Mouse (Mus musculus): ENCODE results near the gene Cygb.
"Not testable (repeated sequence)": the region's sequence is repeated elsewhere in the genome, so short reads cannot be mapped to it uniquely, and the experiment has no call there.

Gene Cygb

DNA sequence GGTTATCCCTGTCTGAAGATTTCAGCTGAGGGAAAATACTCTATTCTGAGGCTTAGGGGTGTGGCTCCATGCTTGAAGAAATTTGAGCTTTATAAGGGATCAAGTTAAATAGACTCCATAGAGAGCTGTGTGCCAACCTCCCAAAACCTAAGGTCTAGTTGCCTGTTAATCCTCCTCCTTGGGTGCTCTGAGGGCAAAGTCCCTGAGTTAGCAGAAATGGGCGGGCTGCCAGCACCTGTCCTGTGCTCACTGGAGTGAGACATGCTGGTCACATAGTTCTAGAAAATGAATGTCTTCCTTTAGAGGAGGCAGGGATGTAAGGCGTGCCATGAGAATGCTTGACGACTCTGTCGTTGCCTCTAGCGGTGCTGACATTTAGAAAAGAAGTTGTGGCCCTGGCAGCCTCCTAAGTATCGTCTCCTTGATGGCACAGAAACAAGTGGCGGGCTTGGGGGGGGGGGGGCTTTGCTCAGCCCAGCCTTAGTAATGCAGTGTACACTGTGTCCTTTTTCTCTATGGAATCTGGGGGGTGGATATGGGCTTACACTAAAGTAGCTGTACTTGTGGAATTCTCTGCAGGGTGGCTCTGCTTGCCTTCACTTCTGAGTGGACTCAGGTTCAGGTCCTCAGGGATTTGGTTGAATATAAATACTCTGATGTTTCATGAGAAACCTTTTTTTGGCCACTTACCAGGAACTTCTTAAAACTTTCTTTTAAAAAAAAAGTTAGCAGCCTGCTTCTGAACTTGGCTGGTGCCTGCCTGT, 20.7 kb upstream of the Cygb start:
- in situ Hi-C loops (cut with MseI, MboI) = loop anchor here in 1 of 2 experiments (5.0 kb wide), 1 partner anchor 37 kb away; no protein-coding TSS in a partner anchor

DNA sequence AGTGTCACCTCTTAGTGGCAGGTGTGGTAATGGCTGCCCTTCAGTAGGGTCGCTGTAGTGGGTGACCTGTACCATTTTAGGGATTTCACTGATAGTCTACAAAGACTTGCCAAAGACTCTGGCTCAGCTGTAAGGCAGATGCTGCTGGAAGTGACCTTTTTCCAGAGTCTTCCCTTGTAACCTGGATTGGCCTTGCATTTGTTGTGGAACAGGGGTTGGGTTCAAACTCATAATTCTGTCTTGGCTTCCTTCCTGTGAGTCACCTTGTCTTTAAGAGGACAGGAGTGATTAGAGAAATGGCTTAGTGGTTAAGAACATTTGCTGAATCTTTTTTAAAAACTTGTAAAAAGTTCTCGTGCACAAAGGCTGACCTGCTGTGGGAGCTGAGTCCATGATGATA, 19.3 kb upstream of the Cygb start:
- in situ Hi-C loops (cut with MseI, MboI) = loop anchor here in 1 of 2 experiments (5.0 kb wide), 1 partner anchor 36 kb away; no protein-coding TSS in a partner anchor

DNA sequence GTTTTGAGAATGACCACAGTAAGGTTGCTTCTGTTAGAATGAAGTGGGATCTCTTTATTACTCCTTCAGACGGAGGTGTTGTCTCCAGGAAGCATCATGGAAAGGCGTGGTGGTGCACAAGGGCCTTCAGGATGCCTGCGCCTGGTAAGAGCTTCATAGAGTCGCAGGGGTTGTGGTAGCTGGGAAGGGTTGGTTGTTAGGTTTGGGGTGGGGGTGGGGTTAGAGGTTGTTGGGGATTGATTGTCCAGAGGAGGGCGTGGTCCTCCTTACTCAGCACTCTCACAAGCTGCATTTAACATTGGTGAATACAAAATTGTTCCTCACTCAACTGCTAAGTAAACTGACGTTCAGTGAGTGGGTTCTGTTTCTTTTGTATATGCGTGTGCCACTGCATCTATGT, 18.5 kb upstream of the Cygb start:
- in situ Hi-C loops (cut with MseI, MboI) = loop anchor here in 1 of 2 experiments (5.0 kb wide), 1 partner anchor 35 kb away; no protein-coding TSS in a partner anchor

DNA sequence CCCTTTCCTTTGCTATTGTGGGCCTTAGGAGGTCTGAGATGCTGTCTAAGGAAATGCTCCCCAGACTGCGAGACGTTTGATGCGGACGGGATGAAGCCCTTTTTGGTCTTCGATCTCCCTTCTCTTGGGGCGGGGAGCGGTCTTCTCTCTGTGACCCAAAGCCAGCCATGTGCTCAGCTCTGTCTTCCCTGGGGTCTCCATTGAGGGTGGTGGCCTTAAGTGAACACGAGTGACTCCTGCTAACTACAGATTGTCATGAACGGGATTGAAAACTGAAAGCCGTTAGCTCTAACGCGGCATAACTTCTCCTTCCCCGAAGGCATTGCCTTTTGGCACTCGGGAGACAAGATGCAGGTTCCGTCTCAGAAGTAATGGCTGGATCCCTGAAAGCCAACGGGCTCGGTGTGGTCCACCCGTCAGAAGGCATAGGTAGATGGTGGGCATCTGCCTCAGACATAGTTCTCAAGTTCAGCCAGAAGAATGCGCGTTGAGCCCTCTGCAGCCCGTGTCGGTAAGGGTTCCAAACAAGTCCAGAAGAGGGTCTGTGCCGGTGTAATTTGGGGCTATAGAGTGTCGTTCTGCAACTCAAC, 17.8 kb upstream of the Cygb start:
- in situ Hi-C loops (cut with MseI, MboI) = loop anchor here in 1 of 2 experiments (5.0 kb wide), 1 partner anchor 35 kb away; no protein-coding TSS in a partner anchor

DNA sequence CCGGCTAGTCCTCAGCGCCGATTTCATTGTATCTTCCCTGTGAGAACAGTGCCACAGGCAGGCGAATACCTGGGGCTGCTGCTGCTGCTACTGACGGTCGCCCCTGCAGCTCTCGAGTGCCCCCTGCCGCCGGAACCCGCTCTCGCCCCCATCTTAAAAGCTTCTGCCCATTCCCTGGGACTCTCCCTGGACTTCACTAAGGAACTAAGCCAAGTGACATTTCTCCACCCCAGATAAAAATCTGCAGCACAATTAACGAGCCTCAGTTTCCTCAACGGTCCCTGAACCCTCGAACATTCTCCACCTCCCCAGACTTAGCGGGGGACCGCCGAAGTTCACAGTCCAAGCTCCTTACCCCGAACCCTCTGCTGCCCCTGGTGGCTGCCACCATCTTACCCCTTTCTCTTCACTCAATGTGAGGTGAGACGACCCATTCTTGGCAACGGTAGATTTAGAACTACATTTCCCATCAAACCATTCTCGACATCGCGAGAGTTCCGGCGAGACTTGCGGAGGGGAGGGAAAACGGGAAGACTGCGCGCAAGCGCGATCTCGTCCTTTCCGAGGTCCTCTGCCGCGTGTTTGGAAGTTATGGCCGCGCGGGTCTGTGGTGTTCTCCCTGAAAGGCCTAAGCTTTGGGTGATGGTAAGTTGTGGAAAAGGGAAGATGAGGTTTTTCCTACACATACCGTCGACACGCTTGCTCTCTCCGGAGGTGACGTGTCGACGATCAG, 17.2 kb upstream of the Cygb start:
- in situ Hi-C loops (cut with MseI, MboI) = loop anchor here in 1 of 2 experiments (5.0 kb wide), 1 partner anchor 34 kb away; no protein-coding TSS in a partner anchor

DNA sequence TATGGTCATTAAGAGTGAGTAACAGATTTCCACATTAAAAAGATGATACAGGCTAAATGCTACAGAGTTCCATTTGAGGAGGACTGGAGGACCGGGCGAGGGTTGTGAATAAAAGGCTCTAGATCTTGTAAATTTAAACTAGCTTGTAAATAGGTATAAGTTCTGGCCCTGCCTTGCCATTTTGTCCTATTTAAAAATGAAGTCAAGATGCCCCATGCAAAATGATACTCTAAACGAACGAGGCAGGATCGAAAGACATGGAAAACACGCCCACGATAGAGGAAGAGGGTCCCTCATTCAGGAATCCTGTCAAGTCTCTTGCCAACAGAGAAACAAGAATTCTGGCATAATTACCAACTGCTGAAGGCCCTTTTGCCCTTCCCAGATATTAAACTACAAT, 16.3 kb upstream of the Cygb start:
- in situ Hi-C loops (cut with MseI, MboI) = loop anchor here in 1 of 2 experiments (5.0 kb wide), 1 partner anchor 33 kb away; no protein-coding TSS in a partner anchor

DNA sequence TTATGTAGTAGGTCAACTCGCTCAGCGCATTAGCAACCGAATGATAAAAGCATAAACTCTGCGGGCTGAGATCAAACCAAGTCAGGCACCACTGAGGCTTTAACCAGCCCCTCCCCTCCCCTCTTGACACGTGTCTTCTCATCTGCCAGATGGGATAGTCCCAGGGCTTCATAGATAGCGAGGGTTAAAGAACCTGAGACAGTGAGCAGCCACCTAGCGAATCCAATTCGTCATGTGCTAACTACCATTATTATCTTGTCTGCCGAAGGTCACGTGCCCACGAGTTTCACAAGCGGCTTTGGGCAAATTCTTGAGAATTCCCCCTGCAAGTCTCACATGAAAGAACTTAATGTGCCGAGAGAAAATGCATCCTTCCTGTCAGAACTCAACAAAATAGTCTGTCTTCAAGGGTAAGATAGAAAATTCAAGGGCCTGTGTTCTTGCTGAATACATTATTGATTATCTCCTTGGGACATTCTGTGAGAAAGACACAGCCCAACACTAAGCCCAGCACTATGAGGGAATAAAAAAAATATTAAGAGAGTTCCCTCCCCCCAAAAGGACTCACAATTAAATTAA, 15.8 kb upstream of the Cygb start:
- in situ Hi-C loops (cut with MseI, MboI) = loop anchor here in 1 of 2 experiments (5.0 kb wide), 1 partner anchor 33 kb away; no protein-coding TSS in a partner anchor

DNA sequence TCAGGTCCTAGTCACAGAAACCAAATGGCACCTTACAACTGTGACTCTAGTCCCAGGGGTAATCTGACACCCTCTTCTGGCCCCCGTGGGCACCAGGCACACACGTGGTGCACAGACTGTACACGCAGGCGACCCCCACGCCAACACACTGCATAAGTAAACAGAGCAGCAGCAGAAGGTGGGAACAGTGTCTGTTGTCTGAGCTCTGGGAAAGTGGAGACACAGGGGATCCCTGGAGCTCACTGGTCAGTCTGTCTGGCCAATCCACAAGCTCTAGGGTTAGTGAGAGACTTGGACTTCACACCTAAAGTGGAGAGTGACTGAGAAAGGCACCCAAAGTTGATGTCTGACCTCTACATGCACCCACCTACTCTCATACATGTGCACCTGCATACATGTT, 15.2 kb upstream of the Cygb start:
- in situ Hi-C loops (cut with MseI, MboI) = no loop called here

DNA sequence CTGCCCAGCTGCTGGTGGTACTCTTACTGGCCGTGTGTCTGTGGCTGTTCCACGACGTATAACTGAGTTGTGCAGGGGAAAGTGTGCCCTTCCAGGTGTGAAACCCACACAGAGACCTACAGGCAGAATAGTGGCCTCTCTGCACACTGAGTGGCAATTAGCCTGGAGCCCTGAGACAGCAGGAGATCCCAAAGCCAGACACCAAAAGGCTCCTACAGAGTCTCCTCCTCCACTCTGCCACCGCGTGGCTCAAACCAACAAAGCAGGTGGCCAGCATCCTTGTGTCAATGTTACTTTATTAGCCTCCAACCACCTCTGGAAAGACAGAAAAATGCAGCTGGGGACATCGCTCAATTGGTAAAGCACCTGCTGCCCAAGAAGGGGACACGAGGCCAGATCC, 14.7 kb upstream of the Cygb start:
- in situ Hi-C loops (cut with MseI, MboI) = no loop called here

DNA sequence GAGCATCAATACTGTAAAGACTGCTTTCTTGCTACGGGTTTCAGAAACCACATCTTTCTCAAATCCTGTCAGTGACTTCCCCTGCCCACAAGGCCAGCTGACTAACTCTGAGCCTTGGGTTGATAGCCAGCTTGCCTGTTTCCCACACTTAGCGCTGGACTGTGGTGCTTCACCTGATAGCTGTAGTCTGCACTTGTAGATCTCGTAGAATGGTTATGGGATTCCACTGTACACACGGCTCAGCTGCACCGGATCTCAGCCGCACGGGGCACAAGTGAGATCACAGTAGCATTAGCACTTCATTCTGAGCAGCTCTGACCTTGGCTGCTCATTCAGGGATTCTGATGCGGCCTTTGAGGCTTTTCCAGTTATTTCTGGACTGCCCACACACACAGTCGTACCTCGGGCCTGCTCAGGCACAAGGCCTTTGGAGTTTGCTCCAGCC, 14.3 kb upstream of the Cygb start:
- in situ Hi-C loops (cut with MseI, MboI) = no loop called here

DNA sequence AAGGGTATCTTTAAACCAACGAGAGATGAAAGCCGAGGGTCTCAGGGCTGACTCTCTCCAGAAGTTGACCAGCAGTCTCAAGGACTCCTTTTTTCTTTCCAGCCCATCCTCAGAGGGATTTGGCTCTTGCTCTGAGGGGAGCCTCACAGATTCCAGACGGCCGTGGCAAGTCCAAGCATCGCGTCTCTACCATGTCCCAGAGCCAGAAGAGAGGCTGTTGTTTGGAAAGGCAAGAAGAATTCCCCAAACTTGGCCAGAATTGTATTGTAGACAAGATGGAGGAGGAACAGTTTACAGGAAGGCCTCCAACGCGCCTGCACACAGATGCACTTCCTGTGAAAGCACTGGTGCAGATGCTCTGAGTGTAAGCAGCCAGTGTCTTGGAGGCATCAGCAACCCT, 13.8 kb upstream of the Cygb start:
- in situ Hi-C loops (cut with MseI, MboI) = no loop called here

DNA sequence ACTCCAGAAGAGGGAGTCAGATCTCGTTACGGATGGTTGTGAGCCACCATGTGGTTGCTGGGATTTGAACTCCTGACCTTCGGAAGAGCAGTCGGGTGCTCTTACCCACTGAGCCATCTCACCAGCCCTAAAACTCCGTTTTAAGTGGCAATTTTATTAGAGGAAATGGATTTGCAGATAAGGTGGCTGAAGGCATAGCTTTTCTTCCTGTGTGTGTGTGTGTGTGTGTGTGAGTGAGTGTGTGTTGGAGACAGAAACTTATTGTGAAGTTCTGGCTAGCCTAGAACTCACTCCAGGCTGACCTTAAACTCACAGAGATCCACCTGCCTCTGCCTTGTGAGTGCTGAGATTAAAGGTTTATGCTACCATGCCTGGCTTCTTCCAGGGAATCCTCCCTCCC, 12.9 kb upstream of the Cygb start:
- in situ Hi-C loops (cut with MseI, MboI) = not testable (repeated sequence)

DNA sequence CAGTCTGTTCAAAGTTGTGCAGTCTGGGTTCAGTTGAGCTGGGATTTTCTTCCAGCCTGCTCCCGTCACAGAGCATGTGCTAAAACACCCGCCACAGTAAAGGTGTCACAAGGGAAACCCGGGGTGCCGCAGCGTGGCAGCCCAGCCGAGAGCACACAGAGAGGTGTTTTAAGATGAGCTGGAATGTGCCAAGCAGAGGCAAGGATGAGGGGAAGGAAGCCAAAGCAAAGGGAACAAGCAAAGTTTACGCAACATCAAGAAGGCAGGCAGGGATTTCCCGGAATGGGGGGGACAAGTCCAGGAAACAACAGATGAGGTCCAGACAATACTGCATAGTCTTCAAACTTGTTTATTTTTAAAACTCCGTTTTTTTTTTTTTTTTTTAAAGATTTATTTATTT, 12.5 kb upstream of the Cygb start:
- in situ Hi-C loops (cut with MseI, MboI) = no loop called here

DNA sequence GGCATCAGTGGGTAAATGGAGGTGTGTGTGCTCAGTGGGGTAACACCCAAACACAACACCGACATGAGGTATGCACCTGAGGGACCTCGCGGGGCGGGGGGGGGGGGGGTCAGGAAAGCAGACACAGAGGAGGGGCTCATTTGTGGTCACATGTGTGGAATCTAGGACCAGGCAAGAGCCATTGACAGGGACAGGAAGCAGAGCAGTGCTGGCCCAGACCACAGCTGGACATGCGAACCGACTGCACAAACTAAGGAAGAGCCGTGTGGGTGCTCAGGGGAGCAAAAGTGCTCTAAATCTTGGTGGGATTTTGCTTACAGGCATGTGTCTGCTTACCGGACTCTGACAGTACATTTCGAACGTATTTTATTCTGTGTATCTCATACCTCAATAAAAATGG, 11.2 kb upstream of the Cygb start:
- in situ Hi-C loops (cut with MseI, MboI) = no loop called here

DNA sequence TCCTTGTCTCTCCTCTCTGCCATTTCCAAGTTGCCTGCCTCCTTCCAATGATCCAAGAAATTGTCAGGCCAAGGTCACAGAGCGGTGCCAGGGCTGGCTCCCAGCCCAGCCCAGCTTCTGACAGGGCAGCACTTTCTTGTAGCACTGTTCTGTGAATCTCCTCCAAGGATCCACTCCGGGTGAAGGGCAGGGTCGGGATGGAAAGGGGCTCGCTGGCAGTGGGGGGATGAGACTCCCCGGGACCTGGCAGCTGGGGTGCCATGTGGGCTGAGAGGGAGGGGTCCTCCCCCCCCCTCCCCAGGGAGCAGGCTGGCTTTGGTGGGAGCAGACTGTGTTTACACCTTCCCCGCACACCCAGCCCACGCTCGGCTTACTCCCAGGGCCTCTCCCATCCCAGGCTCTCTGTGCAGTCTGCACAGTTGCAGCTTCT, 7.8 kb upstream of the Cygb start:
- in situ Hi-C loops (cut with MseI, MboI) = no loop called here

DNA sequence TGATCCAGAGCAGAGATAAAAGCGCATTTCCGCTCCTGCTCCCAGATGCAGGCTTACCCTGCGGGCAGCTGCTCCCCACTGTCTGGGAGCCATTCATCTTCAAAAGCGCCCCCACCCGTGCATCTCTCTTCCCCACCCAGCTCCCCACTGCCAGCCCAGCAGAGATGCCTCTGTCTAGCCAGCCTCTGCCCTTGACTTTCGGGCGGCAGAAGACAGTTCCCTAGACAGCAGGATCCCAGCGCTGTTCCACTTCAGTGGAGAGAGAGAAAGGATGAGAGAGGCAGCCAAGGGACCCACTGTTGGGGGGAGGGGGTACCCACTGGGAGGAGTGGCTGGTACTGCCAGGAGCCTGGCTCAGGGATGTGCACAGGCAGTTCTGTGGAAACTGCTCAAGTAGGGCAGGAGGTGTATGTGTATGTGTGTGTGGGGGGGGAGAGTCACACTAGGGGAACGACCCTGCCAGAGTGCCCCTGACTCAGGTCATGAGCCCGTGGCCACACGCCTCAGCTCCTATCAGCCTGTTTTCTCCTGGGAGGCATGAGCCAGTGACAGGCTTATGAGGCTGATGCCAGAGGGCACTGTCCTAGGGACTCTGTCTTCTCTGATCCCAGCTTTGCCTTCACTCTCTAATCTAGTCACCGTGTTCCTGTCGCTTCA, 7.3 kb upstream of the Cygb start:
- in situ Hi-C loops (cut with MseI, MboI) = no loop called here

DNA sequence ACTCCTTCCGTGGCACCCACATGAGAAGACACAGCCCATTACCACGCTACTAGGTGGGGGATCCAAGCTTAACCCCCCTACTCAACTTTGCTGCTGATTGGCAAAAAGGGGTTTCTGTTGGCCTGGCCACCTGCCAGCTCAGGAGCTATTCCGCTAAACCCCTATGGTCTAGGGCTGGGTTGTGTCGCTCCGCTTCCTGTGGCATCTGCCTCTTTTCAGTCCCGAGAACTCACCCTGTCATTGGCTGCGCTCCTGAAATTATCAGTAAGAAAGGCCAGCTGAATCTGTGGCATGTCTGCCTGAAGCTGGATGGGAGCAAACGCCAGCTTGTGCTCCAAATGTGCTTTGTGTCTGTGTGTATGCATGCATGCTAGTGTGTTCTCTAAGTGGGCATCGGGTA, 6.1 kb upstream of the Cygb start:
- in situ Hi-C loops (cut with MseI, MboI) = no loop called here

DNA sequence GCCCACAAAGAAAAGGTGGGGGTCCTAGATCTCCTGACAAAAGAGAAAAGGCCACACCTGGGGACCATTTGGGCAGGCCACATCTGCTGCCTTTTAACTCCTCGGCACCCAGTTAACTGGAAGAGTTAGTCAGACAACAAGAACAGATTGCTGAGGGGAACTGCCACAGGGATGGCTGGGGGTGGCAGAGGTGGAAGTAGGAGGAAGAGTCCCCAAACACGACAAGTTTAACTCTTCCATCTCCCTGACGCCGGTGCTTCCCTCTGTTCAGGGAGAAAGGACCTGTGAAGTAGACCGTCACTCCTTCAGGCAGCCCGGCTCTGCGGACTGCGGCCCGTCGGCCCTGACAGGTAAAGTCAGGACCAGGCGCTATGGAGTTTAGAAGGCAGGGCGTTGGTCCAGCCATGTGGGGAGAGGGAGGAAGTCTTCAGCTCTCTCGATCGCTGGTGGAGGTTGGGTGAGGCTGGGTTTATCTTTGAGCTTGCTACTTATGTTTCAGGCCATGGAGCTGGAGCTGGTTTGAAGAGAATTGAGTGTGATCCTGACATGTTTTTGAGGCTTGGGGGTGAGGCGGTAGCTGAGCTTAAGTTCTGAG, 5.0 kb upstream of the Cygb start:
- in situ Hi-C loops (cut with MseI, MboI) = no loop called here

DNA sequence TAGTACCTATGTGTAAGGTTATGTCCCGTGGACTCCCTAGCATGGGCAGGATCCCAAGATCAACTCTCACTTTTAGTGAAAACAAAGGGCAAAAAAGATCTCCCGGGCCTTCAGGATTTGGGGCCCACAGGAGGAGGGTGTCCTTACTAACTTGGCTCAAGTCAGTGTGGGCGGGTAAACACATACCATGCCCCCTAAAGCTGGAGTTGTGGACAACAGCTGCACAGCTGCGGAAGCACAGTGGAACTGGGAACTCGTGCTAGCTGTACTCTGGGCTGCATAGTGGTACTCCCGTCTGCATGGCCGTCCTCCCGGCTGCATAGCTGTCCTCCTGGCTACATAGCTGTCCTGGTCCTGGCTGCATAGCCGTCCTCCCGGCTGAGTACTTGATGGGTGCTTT, 4.1 kb upstream of the Cygb start:
- in situ Hi-C loops (cut with MseI, MboI) = no loop called here

DNA sequence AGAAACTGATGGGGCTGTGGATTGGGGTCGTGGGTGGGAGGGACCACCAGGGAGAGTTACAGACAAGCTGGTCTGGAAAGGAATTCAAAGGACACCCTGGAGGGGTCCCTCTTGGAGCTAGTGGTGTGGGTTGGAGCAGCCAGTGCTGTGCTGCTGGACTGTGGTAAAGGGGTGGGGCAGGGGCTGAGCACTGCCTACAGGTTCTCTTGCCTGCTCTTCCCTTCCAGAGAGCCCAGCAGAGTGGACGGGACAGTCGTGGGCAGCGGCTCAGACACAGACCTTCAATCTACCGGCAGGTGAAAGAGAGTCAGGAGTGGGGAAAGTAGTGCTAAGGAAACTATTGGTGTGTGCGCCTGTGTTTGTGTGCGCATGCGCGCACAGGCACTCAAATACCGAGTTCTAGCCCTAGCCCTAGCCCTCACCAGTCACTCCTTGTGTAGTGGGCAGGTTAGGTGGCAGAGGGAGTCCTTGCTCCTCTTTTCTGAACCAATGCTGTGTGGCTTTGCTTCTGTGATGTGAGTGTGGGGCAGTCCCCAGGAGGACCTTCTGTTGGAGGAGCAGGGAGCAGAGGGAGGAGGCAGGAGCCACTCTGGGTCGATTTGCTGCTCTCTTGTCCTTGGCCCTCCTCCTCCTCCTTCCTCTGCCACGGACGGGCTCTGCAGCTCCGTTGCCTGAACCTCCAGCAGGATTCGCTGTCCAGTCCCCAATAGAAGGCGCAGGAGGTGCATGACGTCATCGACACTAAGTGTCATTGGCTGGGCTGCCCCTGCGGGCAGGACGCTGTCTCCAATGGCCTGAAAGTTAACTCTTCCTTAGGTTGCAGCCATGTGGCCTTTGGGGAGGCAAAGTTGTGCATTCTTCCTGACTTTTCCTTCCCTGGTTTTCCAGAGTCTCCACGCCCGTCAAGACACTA, 3.5 kb upstream of the Cygb start:
- in situ Hi-C loops (cut with MseI, MboI) = no loop called here

Measured in mouse trophoblast stem cell (cell line).